Mouse (Mus musculus): ENCODE measurements at regions not wholly inside any gene's neighbourhood (a gene's known extent, or its start where the extent isn't known, plus 50 kb on each side); places are given as distances from the start of the nearest gene placed in this dataset.
A peak's percentile ranks its signal among the peaks of the same experiment; 100 is the strongest.

DNA sequence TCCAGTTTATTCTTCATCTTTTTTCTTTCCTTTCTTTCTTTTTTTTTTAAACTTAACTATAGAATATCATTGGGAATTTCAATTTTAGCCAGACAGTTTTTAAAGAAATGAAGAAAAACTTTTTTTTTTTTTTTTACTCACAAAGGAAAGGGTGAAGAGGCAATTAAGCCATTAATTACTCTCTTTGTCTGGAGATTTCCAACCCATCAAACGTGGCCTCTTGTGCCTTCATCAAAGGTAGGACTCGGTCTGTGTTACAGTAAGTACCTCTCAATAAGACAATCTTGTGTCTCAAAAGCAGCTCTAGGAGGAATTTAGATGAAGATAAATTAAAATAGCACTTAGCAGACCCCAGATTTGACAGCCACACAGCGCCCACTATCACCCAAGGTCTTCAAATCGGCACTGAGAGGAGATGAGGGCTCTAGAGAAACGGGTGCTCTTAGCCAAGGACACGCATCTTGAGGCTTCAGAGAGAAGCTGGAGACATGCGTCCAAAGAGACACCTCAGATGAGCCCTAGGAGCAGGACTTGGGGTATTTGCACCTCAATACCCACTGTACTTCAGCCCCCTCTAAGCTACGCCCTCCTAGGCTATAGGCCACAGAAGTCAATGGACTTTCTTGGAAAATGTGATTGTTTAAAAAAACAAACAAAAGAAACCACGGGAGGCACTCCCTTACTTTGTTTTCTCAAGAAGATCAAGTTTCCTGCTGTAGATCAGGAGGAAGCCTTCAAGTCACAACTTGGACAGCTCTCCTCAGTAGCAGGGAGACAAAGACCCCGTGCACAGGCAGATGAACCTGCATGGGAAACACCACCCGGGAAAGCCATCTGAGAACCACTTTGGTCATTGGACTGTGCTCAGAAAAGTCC is 176.8 kb upstream of the Spred2 start:
- DNase-seq (ENCODE audit: low spot score in 2 of 2), result no peak

GRCm38 (mm10) chr11:19747973-19748559 is 176.1 kb upstream of the Spred2 start:
- no peak for DNase-seq (ENCODE audit: low spot score in 2 of 2)

GRCm38 (mm10) chr11:19758892-19759291 is 165.3 kb upstream of the Spred2 start:
- no peak for DNase-seq (ENCODE audit: low spot score in 2 of 2)

DNA sequence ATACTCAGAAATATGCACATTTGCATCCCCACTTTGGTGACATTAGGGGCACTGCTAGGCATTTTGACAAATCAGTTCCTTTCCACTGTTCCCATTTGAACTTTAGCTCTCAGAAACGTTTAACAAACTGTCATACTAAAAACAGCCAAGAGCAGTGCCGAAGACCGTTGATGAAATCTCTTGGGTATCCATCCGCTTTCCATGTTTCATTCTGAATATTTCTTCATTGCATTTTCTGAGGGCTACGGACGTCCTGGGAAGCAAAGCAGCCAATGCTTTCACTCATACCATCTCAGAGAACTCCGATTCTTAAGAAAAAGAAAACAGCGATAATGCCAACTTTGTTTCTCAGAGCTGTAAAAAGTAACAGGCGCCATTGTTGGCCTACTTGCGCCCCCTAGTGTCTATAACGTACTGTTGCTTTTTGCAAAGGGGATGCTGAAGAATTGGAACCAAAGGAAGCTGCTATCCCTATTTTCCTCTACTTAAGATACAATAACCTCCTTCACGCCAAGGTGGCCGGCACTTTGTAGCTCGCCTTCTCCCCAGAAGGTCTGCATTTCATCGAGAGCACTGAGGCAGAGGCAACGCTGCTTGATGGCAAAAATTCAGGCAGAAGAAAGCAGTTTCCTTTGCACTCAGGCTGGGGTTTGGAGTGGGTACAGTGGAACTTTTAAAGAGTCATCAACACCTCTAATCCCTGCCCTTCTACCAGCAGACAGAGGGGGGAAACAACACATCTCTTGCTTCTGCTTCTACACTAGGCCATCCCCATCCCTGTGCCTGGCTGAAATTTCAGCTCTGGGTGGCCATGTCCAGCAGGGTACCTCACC is 163.1 kb upstream of the Spred2 start:
- DNase-seq (ENCODE audit: low spot score in 2 of 2), result peak; percentile 74 to 80

DNA sequence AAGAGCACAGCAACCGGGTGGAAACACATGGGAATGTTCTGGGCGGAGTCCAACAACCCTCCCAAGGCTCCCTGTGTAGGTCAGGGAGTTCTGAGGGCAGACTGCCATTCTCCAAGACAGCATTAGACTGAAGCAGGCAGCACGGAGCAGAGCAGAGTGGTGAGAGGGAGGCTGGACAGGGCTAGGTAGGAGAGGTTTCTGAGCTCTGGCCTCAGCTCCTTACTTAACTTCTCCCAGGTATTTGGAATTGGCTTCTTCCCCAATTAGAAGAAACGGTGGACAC is 162.5 kb upstream of the Spred2 start:
- no peak for DNase-seq (ENCODE audit: low spot score in 2 of 2)

GRCm38 (mm10) chr11:19767316-19767715 is 156.9 kb upstream of the Spred2 start:
- DNase-seq (ENCODE audit: low spot score in 2 of 2), result no peak

DNA sequence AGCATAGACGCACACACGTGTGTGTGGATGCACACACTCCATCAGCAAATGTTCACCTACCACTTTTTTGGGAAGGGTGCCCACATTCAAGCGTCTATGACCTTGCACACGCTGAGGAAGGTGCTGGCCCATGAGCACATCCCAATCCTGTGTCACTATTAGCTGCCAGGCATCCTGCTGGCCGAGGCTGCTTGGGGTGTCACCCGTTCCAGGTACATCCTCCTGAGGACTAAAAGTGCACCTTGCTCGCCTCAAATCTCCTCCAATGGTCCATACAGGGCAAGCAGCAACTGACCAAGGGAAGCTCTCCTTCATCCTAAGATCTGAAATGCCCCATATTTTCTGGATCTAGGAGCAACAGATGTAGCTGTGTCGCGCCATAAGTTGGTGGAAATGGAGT is 156.3 kb upstream of the Spred2 start:
- DNase-seq (ENCODE audit: low spot score in 2 of 2), result no peak

DNA sequence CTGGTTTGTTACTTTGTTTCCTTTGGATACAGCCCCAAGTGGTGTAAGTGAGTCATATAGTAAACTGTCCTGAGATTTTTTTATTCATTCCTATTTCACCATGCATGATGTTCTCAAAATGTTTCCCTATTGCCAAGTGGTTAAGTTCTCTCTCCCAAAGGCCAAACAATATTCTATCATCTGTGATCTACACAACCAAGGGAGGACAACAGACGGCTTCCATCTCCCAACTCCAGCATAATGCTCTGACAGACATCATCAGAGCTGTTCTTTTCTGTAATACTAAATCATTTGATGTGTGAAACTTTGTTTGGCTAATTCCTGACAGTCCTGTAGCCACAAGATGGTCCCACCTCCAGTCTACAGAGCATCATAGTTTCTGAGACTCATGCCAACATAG is 155.2 kb upstream of the Spred2 start:
- DNase-seq (ENCODE audit: low spot score in 2 of 2), result no peak

DNA sequence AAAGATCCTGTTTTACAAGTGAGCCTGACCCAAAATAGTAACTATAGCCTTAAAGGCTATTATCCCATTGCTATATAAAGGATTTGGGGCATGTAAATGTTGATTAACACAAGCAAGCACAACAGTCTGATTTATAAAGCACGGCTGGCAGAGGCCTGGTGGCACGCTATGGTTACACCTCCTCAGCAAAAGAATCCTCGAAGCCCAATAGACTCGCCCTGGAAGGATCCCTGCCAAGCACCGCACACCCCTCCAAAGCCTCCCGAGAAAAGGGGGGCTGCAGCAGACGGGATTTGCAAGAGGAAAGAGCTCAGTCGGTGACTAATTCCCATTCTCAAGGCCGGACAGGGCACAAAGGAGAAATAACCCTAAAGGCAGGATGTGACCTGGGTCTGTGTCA is 150.2 kb upstream of the Spred2 start:
- DNase-seq (ENCODE audit: low spot score in 2 of 2), result no peak

GRCm38 (mm10) chr11:19775741-19776140 is 148.4 kb upstream of the Spred2 start:
- DNase-seq (ENCODE audit: low spot score in 2 of 2), result no peak

DNA sequence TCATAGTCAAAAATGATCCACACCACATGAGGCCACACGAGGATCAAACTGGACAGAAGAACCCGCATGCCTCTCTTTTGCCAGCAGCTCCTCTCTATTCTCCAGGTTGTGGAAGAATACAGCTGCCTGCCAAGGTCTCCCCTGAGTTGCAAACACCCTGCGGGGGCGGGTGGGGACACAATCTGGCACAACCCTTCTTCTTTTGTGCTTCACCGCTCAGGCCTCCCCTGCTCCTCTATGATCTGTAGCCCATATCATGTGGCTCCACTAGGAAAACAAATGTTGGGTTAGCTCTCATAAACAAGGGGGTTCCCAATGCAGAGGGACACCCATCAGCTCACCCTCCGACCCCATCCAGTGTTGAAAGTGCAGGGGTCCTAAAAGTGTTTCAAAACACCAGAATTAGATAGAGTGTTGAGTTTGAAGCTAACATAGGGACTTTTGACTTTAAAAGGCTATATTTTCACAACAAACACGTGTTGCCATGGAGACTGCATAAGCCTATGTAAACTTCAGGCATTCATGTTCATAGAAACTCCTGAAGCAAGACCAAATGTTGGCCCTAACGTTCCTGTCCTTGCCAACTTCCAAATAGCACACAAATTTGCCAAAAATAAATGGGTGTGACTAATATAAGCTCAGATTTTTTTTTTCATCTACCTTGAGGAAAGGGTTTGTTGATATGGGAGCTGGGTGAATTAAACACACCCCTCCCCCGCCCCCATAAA is 147.5 kb upstream of the Spred2 start:
- no peak for DNase-seq (ENCODE audit: low spot score in 2 of 2)

DNA sequence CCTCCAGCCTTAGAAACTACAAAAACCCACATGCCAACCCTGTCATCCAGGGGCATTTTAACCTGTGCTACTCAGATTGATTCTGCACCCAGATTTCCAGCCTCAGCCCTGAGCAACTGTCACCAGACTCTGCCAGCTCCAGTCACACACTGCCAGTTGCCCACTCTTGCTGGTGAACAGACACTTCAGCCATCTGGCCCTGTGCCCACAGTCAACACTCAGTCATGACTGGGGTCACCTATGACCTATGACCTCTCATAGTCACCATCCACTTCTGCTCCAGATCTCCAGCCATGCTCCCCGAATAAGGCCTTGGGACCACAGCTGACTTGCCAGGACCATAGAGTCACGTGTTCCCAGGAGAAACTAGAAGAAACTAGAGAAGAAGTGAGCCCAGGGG is 146.0 kb upstream of the Spred2 start:
- no peak for DNase-seq (ENCODE audit: low spot score in 2 of 2)

GRCm38 (mm10) chr11:19785110-19785509 is 139.1 kb upstream of the Spred2 start:
- no peak for DNase-seq (ENCODE audit: low spot score in 2 of 2)

DNA sequence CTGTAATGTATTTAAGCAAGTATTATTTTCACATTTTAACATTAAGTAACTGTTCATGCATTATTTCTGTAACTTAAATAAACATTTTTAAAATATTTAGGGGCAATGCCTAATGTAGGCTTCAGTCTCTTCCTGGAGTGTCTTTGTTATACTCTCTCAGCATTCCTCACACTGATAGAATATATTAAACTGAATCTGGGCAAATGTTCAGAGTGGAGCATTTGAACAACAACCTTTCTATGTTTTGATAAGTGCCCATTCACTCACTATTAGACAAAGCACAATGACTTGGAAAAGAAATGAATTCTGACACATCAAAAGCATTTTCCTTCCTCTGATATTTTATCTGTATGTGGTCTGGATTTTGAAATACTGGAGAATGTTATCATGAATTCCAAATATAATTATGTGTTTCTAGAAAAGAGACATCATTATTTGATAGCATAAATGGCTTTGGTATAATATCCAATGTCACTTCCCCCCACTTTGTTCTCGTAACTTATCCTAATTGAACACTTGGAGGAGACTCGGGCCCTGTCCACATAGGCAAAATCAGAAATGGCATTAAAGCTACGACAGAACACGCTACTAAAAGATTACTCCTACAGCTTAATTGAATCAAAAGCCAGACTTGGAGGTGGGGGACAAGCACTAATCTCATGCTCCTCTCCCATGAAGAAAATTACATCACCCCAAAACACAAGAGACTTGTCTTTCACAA is 127.1 kb upstream of the Spred2 start:
- DNase-seq (ENCODE audit: low spot score in 2 of 2), result no peak

DNA sequence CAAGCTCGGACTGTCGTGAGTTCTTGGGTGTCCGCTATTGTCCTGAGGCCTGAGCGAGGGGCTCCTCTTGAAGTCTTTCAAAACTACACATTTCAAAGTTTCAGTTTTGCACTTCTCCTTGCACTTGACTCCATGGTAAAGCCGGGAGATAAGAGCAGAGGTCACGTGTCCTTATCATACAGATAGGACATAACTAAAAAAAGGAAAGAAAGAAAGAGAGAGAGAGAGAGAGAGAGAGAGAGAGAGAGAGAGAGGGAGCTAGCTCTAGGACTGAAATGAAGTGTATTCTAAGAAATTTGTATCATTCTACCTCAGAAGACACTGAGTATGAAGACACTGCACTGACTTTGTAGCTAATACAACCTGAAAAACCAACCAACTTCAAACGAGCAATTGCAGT is 114.8 kb upstream of the Spred2 start:
- no peak for DNase-seq (ENCODE audit: low spot score in 2 of 2)

DNA sequence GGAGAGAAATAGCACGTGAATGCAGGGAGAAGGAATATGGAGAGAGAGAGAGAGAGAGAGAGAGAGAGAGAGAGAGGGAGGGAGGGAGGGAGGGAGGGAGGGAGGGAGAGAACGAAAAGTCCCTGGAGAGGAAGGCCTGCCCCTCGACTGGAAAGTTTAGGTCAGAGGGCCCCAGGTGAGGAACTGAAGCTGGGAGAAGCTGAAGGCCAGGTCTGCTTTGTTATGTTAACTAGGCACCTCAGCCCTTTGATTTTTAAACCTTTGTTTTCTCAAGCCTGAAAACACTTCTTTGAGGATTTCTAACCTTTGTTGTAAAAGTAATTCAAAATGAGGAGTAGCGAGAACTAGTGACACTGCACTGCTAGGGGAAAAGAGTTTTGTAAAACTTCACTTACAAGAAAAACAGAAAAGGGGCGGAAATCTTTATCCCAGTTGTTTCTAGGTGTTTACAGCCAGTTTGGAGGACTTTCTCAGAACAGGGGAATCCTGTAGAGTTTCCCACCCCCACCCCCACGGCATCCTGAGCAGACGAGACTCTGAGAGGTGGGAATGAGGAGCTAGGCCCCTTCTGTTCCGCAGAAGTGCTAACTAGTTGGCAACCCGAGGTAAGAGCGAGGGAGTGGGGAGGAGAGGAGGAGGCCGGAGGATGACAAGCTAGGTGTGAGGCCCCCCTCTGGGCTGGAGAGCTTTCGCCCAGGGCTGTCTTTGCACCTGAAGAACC is 112.7 kb upstream of the Spred2 start:
- DNase-seq (ENCODE audit: low spot score in 2 of 2), result no peak

DNA sequence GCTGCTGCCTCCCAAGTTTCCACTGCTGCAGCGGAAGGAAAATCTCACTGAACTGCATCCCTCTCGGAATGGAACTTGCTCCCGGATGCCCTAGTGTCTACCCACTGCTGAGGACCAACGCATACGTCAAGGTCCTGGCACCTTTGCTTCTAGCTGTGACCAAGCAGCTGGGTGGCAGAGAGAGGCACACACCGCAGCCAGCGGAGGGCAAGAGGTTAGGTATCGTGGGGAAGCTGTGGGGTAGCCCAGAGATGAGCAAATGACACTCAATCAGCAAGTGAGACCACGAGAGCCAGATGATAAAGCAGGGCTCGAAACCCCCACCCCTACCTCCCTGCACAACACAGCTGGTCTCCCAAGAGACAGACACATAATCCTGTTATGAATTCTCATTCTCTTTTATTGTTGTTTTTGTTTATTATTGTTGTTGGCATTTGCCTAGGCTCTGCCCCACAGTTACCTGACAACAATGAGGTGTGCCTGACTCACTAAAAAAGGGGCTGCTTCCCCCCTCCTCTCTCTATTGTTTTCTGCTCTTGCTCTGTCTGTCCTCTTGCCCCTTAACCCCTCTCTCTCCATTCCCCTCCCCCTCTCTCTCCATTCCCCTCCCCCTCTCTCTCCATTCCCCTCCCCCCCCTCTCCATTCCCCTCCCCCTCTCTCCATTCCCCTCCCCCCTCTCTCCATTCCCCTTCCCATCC is 112.0 kb upstream of the Spred2 start:
- DNase-seq (ENCODE audit: low spot score in 2 of 2), result no peak

DNA sequence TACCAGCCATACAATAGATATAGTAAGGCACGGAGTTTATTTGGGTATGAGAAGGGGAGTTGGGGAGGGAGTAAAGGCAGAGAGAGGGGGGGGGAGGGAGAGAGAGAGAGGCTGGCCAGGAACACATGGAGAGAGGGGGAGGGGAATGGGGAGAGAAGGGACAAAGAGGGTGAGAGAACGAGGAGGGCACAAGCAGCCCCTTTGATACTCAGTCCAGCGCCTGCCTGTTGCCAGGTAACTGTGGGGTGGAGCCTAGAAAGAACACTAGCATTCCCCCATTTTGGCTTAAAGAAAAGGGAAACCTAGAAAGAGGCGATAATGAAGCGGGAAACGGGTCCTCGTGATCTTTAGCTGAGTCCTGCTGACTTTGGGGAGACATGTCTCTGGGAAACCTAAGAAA is 110.6 kb upstream of the Spred2 start:
- no peak for DNase-seq (ENCODE audit: low spot score in 2 of 2)

DNA sequence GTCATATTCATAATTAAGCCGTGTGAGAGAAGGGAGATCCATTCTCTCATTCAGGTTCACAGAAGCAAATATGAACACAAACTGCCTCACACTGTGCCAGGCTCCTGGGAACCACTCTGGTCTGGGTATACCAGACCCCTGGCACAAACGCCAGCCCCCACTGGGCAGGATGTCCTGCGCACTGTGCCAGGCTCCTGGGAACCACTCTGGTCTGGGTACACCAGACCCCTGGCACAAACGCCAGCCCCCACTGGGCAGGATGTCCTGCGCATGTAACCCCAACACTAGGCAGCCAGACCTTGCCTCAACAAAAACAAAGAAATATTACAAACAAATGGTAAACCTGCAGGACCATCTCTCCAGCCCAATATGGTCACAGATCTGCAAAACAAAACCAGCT is 101.2 kb upstream of the Spred2 start:
- DNase-seq (ENCODE audit: low spot score in 2 of 2), result no peak

- peak; percentile 76 to 83 for DNase-seq (ENCODE audit: low spot score in 2 of 2)
These were observed 100.7 kb upstream of the Spred2 start for GRCm38 (mm10) chr11:19823461-19823895.
